Mouse (Mus musculus) embryonic fibroblast, embryonic 13.5 days (primary cell): Measurements from ENCODE around the gene Rsbn1l.

Experiments
- CTCF ChIP-seq: IDR thresholded peaks from 2 replicates; pipeline ENCODE4 v1.5.1; 2011; ENCODE audit warnings: mild to moderate bottlenecking, control low read depth, low read length, moderate library complexity, borderline replicate concordance; ENCODE audit not compliant: insufficient read depth
- POLR2A ChIP-seq: IDR thresholded peaks from 2 replicates; pipeline ENCODE4 v1.6.1; 2011; ENCODE audit warnings: low read depth, mild to moderate bottlenecking, control low read depth, low read length, moderate library complexity

DNA sequence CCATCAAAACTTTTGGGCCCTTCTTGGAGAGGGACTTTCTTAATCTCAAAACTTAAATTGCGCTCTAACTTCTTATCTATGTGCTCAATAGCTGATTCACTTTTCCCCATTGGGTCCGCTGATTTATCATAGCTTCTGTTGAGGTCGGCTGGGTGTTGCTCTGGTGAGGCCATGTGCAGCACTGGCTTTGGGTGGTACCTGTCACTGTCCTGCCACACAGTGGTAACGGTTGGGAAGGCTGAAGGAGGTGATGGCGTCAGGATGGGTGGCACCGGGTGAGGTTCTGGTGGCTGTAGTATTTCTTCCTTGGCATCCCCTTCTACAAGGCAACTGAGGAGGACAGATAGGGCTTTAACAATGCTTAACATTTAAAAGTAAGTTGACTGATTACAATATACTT is 42.2 kb upstream of the Rsbn1l start:
- TF ChIP-seq CTCF = no peak
- TF ChIP-seq POLR2A = no peak
